Mouse (Mus musculus): ENCODE results near the gene Btn2a2. TPM values are rescaled to one million over a fixed set of nuclear protein-coding genes. Genes with fewer than 3 reads are reported as not detected.

Gene Btn2a2
- total and polyA plus RNA-seq, 3 experiments: 1.2 to 2.1 (median 1.3) TPM

DNA sequence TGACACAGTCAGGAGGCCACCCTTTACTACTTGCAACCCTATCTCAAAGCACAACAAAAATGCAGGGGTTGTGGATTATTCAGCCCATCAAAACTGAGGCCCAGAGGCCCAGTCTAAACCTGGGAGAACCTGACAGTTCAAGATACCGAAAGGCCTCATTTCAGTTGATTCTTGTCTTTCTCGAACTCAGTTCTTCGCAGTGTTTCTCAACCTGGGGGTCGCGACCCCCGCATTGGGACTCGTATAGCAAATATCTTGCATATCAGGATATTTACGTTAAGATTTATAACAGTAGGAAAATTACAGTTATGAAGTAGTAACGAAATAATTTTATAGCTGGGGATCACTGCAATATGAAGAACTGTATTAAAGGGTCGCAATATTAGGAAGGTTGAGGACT, 37.2 kb upstream of the Btn2a2 start:
- TF ChIP-seq USF2 (conservative IDR thresholded peaks at IDR 0.05; ENCODE audit: low read depth, low read length) (no peak), CHD2 (IDR thresholded peaks at IDR 0.05; ENCODE audit: low read length) (peak; percentile 97), MAZ (IDR thresholded peaks at IDR 0.05; ENCODE audit: low read depth, low read length) (no peak), ETS1 (conservative IDR thresholded peaks at IDR 0.05; ENCODE audit: low read depth, low read length) (no peak)
- H3K4me2 ChIP-seq (ENCODE audit: insufficient read depth, low read depth, poor library complexity, severe bottlenecking): peak overlapping the region; percentile 44
- in situ Hi-C loops (cut with MboI; ENCODE audit: low pct_ligation_motif_present, low pct_unique_long_range_greater_than_20kb, low sequenced_read_pairs): loop anchor here (10.0 kb wide), 1 partner anchor 1491 kb away; the partner anchor contains the start of genes Hist1h2ah and Hist1h2bk
- H3K36me3 ChIP-seq (replicated peaks in 1 of 2; ENCODE audit: control insufficient read depth in 1 of 2, insufficient read depth in 1 of 2, low read length in 1 of 2): no peaks in the 10 kb centered on the region
- H3K79me2 ChIP-seq (replicated peaks; ENCODE audit: control insufficient read depth, extremely low read depth, insufficient read depth, poor library complexity, severe bottlenecking): no peaks in the 10 kb centered on the region
- peak overlapping the region in 2 of 3 experiments; percentile 35 to 53 for H3K4me3 ChIP-seq (replicated peaks in 1 of 3; ENCODE audit: low read depth in 2 of 3, low read length in 2 of 3, poor library complexity in 1 of 3)
- H3K27ac ChIP-seq (ENCODE audit: insufficient read depth, low read depth): peak overlapping the region; percentile 15; the same call in 1 of the 2 replicates
- H3K9me3 ChIP-seq (replicated peaks; ENCODE audit: low read length): no peaks in the 10 kb centered on the region
- H3K27me3 ChIP-seq (replicated peaks): no peaks in the 10 kb centered on the region
- peak; percentile 77 for DNase-seq (ENCODE audit: extremely low read depth)
- H3K4me1 ChIP-seq (ENCODE audit: control insufficient read depth in 1 of 2, insufficient read depth in 2 of 2): peaks cover 5 to 44% of the 10 kb centered on the region in 2 experiments; a peak in 3 of 4 replicates
- peak overlapping the region; percentile 45 for H3K9ac ChIP-seq (ENCODE audit: insufficient read depth, low read depth)
- dilution Hi-C loops (cut with MboI; ENCODE audit: extremely low pct_ligation_motif_present, extremely low pct_unique_long_range_greater_than_20kb, low sequenced_read_pairs): no loop called here

- H3K4me2 ChIP-seq (ENCODE audit: insufficient read depth, low read depth, poor library complexity, severe bottlenecking): peak overlapping the region; percentile 96
- H3K36me3 ChIP-seq (replicated peaks in 1 of 2; ENCODE audit: control insufficient read depth in 1 of 2, insufficient read depth in 1 of 2, low read length in 1 of 2): no peaks in the 10 kb centered on the region
- H3K4me1 ChIP-seq (ENCODE audit: control insufficient read depth in 1 of 2, insufficient read depth in 2 of 2): peaks cover 5 to 56% of the 10 kb centered on the region in 2 experiments; a peak in 3 of 4 replicates
- H3K27ac ChIP-seq (ENCODE audit: insufficient read depth, low read depth): no peak overlapping the region
- in situ Hi-C loops (cut with MboI; ENCODE audit: low pct_ligation_motif_present, low pct_unique_long_range_greater_than_20kb, low sequenced_read_pairs): loop anchor here (5.0 to 25.0 kb wide), 3 partner anchors 92 to 1587 kb away; partner anchors contain the start of genes Hist1h2ah, Hist1h2bk and Zfp184
- no peaks in the 10 kb centered on the region for H3K27me3 ChIP-seq (replicated peaks)
- DNase-seq (ENCODE audit: extremely low read depth): peak; percentile 90
- H3K9me3 ChIP-seq (replicated peaks; ENCODE audit: low read length): no peaks in the 10 kb centered on the region
- dilution Hi-C loops (cut with MboI; ENCODE audit: extremely low pct_ligation_motif_present, extremely low pct_unique_long_range_greater_than_20kb, low sequenced_read_pairs): no loop called here
- no peak overlapping the region for H3K4me3 ChIP-seq (replicated peaks in 1 of 3; ENCODE audit: low read depth in 2 of 3, low read length in 2 of 3, poor library complexity in 1 of 3)
- no peak overlapping the region for H3K9ac ChIP-seq (ENCODE audit: insufficient read depth, low read depth)
- no peaks in the 10 kb centered on the region for H3K79me2 ChIP-seq (replicated peaks; ENCODE audit: control insufficient read depth, extremely low read depth, insufficient read depth, poor library complexity, severe bottlenecking)
- no peak for TF ChIP-seq CHD2 (IDR thresholded peaks at IDR 0.05; ENCODE audit: low read length)
- peak; percentile 59; the same call in 1 of the 2 replicates for TF ChIP-seq ZC3H11A (IDR thresholded peaks at IDR 0.05; ENCODE audit: low read depth, low read length)
- TF ChIP-seq E2F4 (IDR thresholded peaks at IDR 0.05; ENCODE audit: insufficient replicate concordance, low read depth, low read length): no peak
- TF ChIP-seq IRF4 (IDR thresholded peaks at IDR 0.05; ENCODE audit: low read depth, low read length): no peak; the same call in 1 of the 2 replicates
- no peak for TF ChIP-seq GABPA (IDR thresholded peaks at IDR 0.05; ENCODE audit: insufficient replicate concordance, low read depth, low read length)
- TF ChIP-seq PAX5 (IDR thresholded peaks at IDR 0.05; ENCODE audit: low read length): no peak
- no peak for TF ChIP-seq USF2 (conservative IDR thresholded peaks at IDR 0.05; ENCODE audit: low read depth, low read length)
- no peak for TF ChIP-seq MAZ (IDR thresholded peaks at IDR 0.05; ENCODE audit: low read depth, low read length)
- TF ChIP-seq TCF12 (IDR thresholded peaks at IDR 0.05; ENCODE audit: low read depth, low read length): 0 out of 2 replicates have a peak, but pooled peaks have one; percentile 32
- no peak for TF ChIP-seq USF1 (IDR thresholded peaks at IDR 0.05; ENCODE audit: low read depth, low read length)
- TF ChIP-seq POLR2AphosphoS2 (IDR thresholded peaks at IDR 0.05; ENCODE audit: low read depth, low read length): no peak
- TF ChIP-seq ELF1 (IDR thresholded peaks at IDR 0.05; ENCODE audit: low read depth, low read length): 0 out of 2 replicates have a peak, but pooled peaks have one; percentile 26
- peak; percentile 78 for TF ChIP-seq SIN3A (IDR thresholded peaks at IDR 0.05; ENCODE audit: low read length)
- TF ChIP-seq CHD1 (IDR thresholded peaks at IDR 0.05; ENCODE audit: low read depth, low read length): no peak
- 0 out of 2 replicates have a peak, but pooled peaks have one; percentile 37 for TF ChIP-seq RCOR1 (conservative IDR thresholded peaks at IDR 0.05; ENCODE audit: low read depth, low read length)
- no peak for TF ChIP-seq JUN (IDR thresholded peaks at IDR 0.05; ENCODE audit: insufficient read depth, low read depth, low read length)
- peak; percentile 90 for TF ChIP-seq SMC3 (IDR thresholded peaks at IDR 0.05; ENCODE audit: low read depth, low read length)
- peak; percentile 33; the same call in 1 of the 2 replicates for TF ChIP-seq MEF2A (IDR thresholded peaks at IDR 0.05; ENCODE audit: borderline replicate concordance, low read depth, low read length)
- 0 out of 2 replicates have a peak, but pooled peaks have one; percentile 29 for TF ChIP-seq HCFC1 (IDR thresholded peaks at IDR 0.05; ENCODE audit: low read depth, low read length)
- 0 out of 2 replicates have a peak, but pooled peaks have one; percentile 25 for TF ChIP-seq JUND (conservative IDR thresholded peaks at IDR 0.05; ENCODE audit: low read depth, low read length)
- TF ChIP-seq UBTF (IDR thresholded peaks at IDR 0.05; ENCODE audit: low read depth, low read length): no peak
- TF ChIP-seq RAD21 (IDR thresholded peaks at IDR 0.05; ENCODE audit: low read depth, low read length): peak; percentile 86
- TF ChIP-seq ZMIZ1 (IDR thresholded peaks at IDR 0.05; ENCODE audit: low read depth, low read length): no peak
- TF ChIP-seq MAFK (IDR thresholded peaks at IDR 0.05; ENCODE audit: insufficient replicate concordance, low read length): 0 out of 2 replicates have a peak, but pooled peaks have one; percentile 12
- no peak for TF ChIP-seq EP300 (IDR thresholded peaks at IDR 0.05; ENCODE audit: low read length)
- TF ChIP-seq NRF1 (IDR thresholded peaks at IDR 0.05; ENCODE audit: low read depth, low read length): no peak
- TF ChIP-seq MXI1 (IDR thresholded peaks at IDR 0.05; ENCODE audit: low read depth, low read length): 0 out of 2 replicates have a peak, but pooled peaks have one; percentile 54
- no peak for TF ChIP-seq POLR2A (IDR thresholded peaks at IDR 0.05; ENCODE audit: low read depth, low read length)
- TF ChIP-seq ETS1 (conservative IDR thresholded peaks at IDR 0.05; ENCODE audit: low read depth, low read length): no peak
- 0 out of 2 replicates have a peak, but pooled peaks have one; percentile 33 for TF ChIP-seq MYC (IDR thresholded peaks at IDR 0.05; ENCODE audit: low read depth, low read length)
Observed at GRCm38 (mm10) chr13:23524654-23525053, 36.0 kb upstream of the Btn2a2 start.
